Comparison of ENCODE assay signal across 8 mouse cellular contexts in genomic region chr11:119942727-119943427, GRCm38 (mm10). TPM values are rescaled to one million over a fixed set of nuclear protein-coding genes. Genes with fewer than 3 reads are reported as not detected.
DNase-seq lines count a peak whose midpoint lies in the region; ATAC-seq and TF ChIP-seq lines count a peak whose summit lies in the region.

Gene Baiap2, plus strand, starts transcription at chr11:119942763.

- H3K36me3 ChIP-seq in forebrain, embryonic 10.5 days (replicated peaks) = no peaks in the 10 kb centered on the region
- H3K36me3 ChIP-seq in heart, embryonic 15.5 days = no peaks in the 10 kb centered on the region
- H3K36me3 ChIP-seq in liver, embryonic 14.5 days (replicated peaks; ENCODE audit: control insufficient read depth, insufficient read depth, low read depth) = no peaks in the 10 kb centered on the region
- no peaks in the 10 kb centered on the region for H3K36me3 ChIP-seq in neural tube, embryonic 11.5 days (ENCODE audit: control insufficient read depth, insufficient read depth, low read length)
- H3K36me3 ChIP-seq in stomach, postnatal 0 days (ENCODE audit: control insufficient read depth, insufficient read depth, low read length) = no peaks in the 10 kb centered on the region

- H3K27me3 ChIP-seq in forebrain, embryonic 10.5 days (ENCODE audit: poor library complexity, severe bottlenecking) = peaks cover 60% of the 10 kb centered on the region
- H3K27me3 ChIP-seq in heart, embryonic 15.5 days = peaks cover 18% of the 10 kb centered on the region
- H3K27me3 ChIP-seq in liver, embryonic 14.5 days (ENCODE audit: control insufficient read depth, insufficient read depth, low read length) = peaks cover 29% of the 10 kb centered on the region
- H3K27me3 ChIP-seq in neural tube, embryonic 11.5 days (ENCODE audit: control insufficient read depth, insufficient read depth, low read length) = no peaks in the 10 kb centered on the region
- H3K27me3 ChIP-seq in stomach, postnatal 0 days (ENCODE audit: control insufficient read depth, insufficient read depth, low read length) = no peaks in the 10 kb centered on the region

- H3K9ac ChIP-seq in heart, embryonic 15.5 days = peak within 1 kb of the TSS; percentile 69
- H3K9ac ChIP-seq in liver, embryonic 14.5 days (replicated peaks) = peak within 1 kb of the TSS; percentile 54
- H3K9ac ChIP-seq in neural tube, embryonic 11.5 days (ENCODE audit: low read length) = peak within 1 kb of the TSS; percentile 63
- peak within 1 kb of the TSS; percentile 92 for H3K9ac ChIP-seq in stomach, postnatal 0 days (ENCODE audit: low read length)

- peak; percentile 85 for DNase-seq in c-Kit-negative CD71-positive TER-119-positive erythroid progenitor cells, embryonic 14.5 days (ENCODE audit: low read depth, low spot score)
- peak; percentile 99 for DNase-seq in forebrain, embryonic 10.5 days (ENCODE audit: extremely low spot score, low spot score)
- DNase-seq in kidney, postnatal 25 days = peak; percentile 99
- peak; percentile 91 to 92 (median 91) for DNase-seq in liver, embryonic 14.5 days (ENCODE audit: low read depth in 3 of 3, low spot score in 3 of 3)
- DNase-seq in neural tube, embryonic 11.5 days (ENCODE audit: low spot score) = peak; percentile 99
- DNase-seq in stomach, postnatal 0 days (ENCODE audit: low spot score) = peak; percentile 99

- peak within 1 kb of the TSS; percentile 96 for H3K4me2 ChIP-seq in heart, embryonic 15.5 days
- peak within 1 kb of the TSS; percentile 91 for H3K4me2 ChIP-seq in liver, embryonic 14.5 days (ENCODE audit: low read depth)
- H3K4me2 ChIP-seq in neural tube, embryonic 11.5 days (ENCODE audit: low read depth) = peak within 1 kb of the TSS; percentile 97
- H3K4me2 ChIP-seq in stomach, postnatal 0 days (replicated peaks; ENCODE audit: low read depth) = peak within 1 kb of the TSS; percentile 94

- TF ChIP-seq EP300 in liver, embryonic 14.5 days (IDR thresholded peaks at IDR 0.05; ENCODE audit: low read depth) = no peak
- no peak for TF ChIP-seq EP300 in stomach, postnatal 0 days (optimal IDR thresholded peaks at IDR 0.05)

- under 1% methylated on average over 79 of the region's 79 CpGs for WGBS in forebrain, embryonic 10.5 days
- WGBS in heart, embryonic 15.5 days = under 1% methylated on average over 75 of the region's 79 CpGs
- WGBS in liver, embryonic 14.5 days (ENCODE audit: insufficient replicate concordance) = under 1% methylated on average over 76 of the region's 79 CpGs
- WGBS in neural tube, embryonic 11.5 days = under 1% methylated on average over 69 of the region's 79 CpGs
- WGBS in stomach, postnatal 0 days = under 1% methylated on average over 68 of the region's 79 CpGs

- peak; percentile 96 for ATAC-seq in CD4-positive, CD25-positive, alpha-beta regulatory T cell, adult 4 months
- ATAC-seq in heart, embryonic 15.5 days (replicated peaks; ENCODE audit: insufficient number of reproducible peaks, insufficient read depth, low FRiP score, low read depth) = peak; percentile 96
- ATAC-seq in liver, embryonic 14.5 days (ENCODE audit: insufficient read depth) = peak; percentile 92
- peak; percentile 95 for ATAC-seq in neural tube, embryonic 11.5 days (ENCODE audit: insufficient read depth, low FRiP score, low TSS enrichment)
- ATAC-seq in stomach, postnatal 0 days (ENCODE audit: low FRiP score, low TSS enrichment) = peak; percentile 92

- H3K27ac ChIP-seq in forebrain, embryonic 10.5 days = peak within 1 kb of the TSS; percentile 88
- H3K27ac ChIP-seq in heart, embryonic 15.5 days = peak within 1 kb of the TSS; percentile 54
- no peak within 1 kb of the TSS for H3K27ac ChIP-seq in liver, embryonic 14.5 days
- peak within 1 kb of the TSS; percentile 53; the same call in 1 of the 2 replicates for H3K27ac ChIP-seq in neural tube, embryonic 11.5 days (ENCODE audit: low read depth, low read length)
- H3K27ac ChIP-seq in stomach, postnatal 0 days (replicated peaks) = peak within 1 kb of the TSS; percentile 90

- peaks cover 72% of the 10 kb centered on the region for H3K4me1 ChIP-seq in forebrain, embryonic 10.5 days
- H3K4me1 ChIP-seq in heart, embryonic 15.5 days (replicated peaks) = peaks cover 37% of the 10 kb centered on the region
- peaks cover 0 to 27% of the 10 kb centered on the region in 2 experiments; a peak in 3 of 4 replicates for H3K4me1 ChIP-seq in liver, embryonic 14.5 days (replicated peaks; ENCODE audit: control insufficient read depth in 2 of 2, insufficient read depth in 2 of 2, low read length in 1 of 2)
- peaks cover 18% of the 10 kb centered on the region; the same call in 1 of the 2 replicates for H3K4me1 ChIP-seq in neural tube, embryonic 11.5 days (ENCODE audit: control insufficient read depth, insufficient read depth, low read length)
- H3K4me1 ChIP-seq in stomach, postnatal 0 days (replicated peaks; ENCODE audit: control insufficient read depth, insufficient read depth) = peaks cover 19% of the 10 kb centered on the region

- no peaks in the 10 kb centered on the region for H3K9me3 ChIP-seq in forebrain, embryonic 10.5 days
- H3K9me3 ChIP-seq in heart, embryonic 15.5 days (replicated peaks) = no peaks in the 10 kb centered on the region
- no peaks in the 10 kb centered on the region for H3K9me3 ChIP-seq in liver, embryonic 14.5 days (ENCODE audit: control insufficient read depth, low read length)
- H3K9me3 ChIP-seq in neural tube, embryonic 11.5 days (ENCODE audit: control insufficient read depth, low read length) = no peaks in the 10 kb centered on the region
- no peaks in the 10 kb centered on the region for H3K9me3 ChIP-seq in stomach, postnatal 0 days (ENCODE audit: control insufficient read depth, low read length)

- H3K4me3 ChIP-seq in forebrain, embryonic 10.5 days = peak within 1 kb of the TSS; percentile 73
- peak within 1 kb of the TSS; percentile 66 for H3K4me3 ChIP-seq in heart, embryonic 15.5 days
- peak within 1 kb of the TSS; percentile 66 to 71 for H3K4me3 ChIP-seq in liver, embryonic 14.5 days (ENCODE audit: insufficient read depth in 1 of 2, low read depth in 2 of 2, low read length in 2 of 2)
- peak within 1 kb of the TSS; percentile 71 for H3K4me3 ChIP-seq in neural tube, embryonic 11.5 days (ENCODE audit: low read depth, low read length)
- H3K4me3 ChIP-seq in stomach, postnatal 0 days (ENCODE audit: low read depth, low read length) = peak within 1 kb of the TSS; percentile 84

- no peak for TF ChIP-seq CTCF in liver, embryonic 14.5 days (IDR thresholded peaks at IDR 0.05; ENCODE audit: low read depth)
- TF ChIP-seq CTCF in stomach, postnatal 0 days (IDR thresholded peaks at IDR 0.05; ENCODE audit: low read depth) = peak; percentile 40

RNA-seq across cellular contexts. Expression of gene Baiap2, which starts in this region (rescaled TPM):
- polyA plus RNA-seq in CD4-positive, CD25-positive, alpha-beta regulatory T cell, adult 4 months (2017; shearing (Covaris generic)) = 10 to 100 TPM in 1 of 2 experiments, 1 to 10 TPM in 1; 7.9 to 11.5 TPM
- polyA plus RNA-seq in forebrain, embryonic 10.5 days (2016; fragmentation: Nextera tagmentation; extraction: Ambion mirVana) = 9.6 and 11.1 TPM in 2 replicates
- polyA plus RNA-seq in heart, embryonic 15.5 days (2015; fragmentation: Nextera tagmentation; extraction: Ambion mirVana) = 11.0 and 16.3 TPM in 2 replicates
- polyA plus RNA-seq in liver, embryonic 14.5 days (2012; rRNA removed) = 5.6 and 6.3 TPM in 2 replicates
- 4.2 and 4.8 TPM in 2 replicates for polyA plus RNA-seq in liver, embryonic 14.5 days (2014; fragmentation: Nextera tagmentation; extraction: Ambion mirVana)
- 11.9 and 12.6 TPM in 2 replicates for polyA plus RNA-seq in neural tube, embryonic 11.5 days (2014; fragmentation: Nextera tagmentation; extraction: Ambion mirVana)
- 35.1 and 39.2 TPM in 2 replicates for polyA plus RNA-seq in stomach, postnatal 0 days (2015; fragmentation: Nextera tagmentation; extraction: Ambion mirVana)
